Mouse (Mus musculus): ENCODE results near the gene Gm28305. TPM values are rescaled to one million over a fixed set of nuclear protein-coding genes. Genes with fewer than 3 reads are reported as not detected.

The Gm28305 gene
- total and polyA plus RNA-seq, 3 experiments = not detected

DNA sequence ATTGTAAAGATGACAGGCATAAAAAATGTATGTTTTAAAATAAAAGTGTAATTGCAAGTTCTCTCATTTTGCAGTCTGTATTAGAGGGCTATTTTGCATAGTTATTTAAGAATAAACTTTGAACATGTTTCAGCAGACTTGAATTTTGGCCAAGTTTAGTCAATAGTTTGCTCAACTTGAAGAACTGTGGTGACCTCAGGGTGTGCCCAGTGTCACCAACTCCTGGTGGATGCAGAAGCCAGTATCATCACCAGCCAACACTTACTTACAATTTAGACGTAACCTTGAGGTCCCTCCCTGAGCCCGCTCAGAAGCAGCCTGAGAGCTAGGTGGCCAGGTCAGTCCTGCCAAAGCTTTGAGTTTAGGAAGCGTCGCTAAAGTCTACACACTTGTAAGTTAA, 3.2 kb downstream of the Gm28305 start:
- dilution Hi-C loops (cut with MboI; ENCODE audit: extremely low pct_ligation_motif_present, extremely low pct_unique_long_range_greater_than_20kb, low sequenced_read_pairs) = no loop called here
- no peak overlapping the region for H3K4me2 ChIP-seq (ENCODE audit: insufficient read depth, low read depth, poor library complexity, severe bottlenecking)
- H3K9me3 ChIP-seq (replicated peaks; ENCODE audit: low read length) = no peaks in the 10 kb centered on the region
- no peak overlapping the region for H3K4me3 ChIP-seq (replicated peaks in 1 of 3; ENCODE audit: low read depth in 2 of 3, low read length in 2 of 3, poor library complexity in 1 of 3)
- H3K36me3 ChIP-seq (replicated peaks in 1 of 2; ENCODE audit: control insufficient read depth in 1 of 2, insufficient read depth in 1 of 2, low read length in 1 of 2) = peaks cover 18 to 33% of the 10 kb centered on the region in 2 experiments
- no peaks in the 10 kb centered on the region for H3K4me1 ChIP-seq (ENCODE audit: control insufficient read depth in 1 of 2, insufficient read depth in 2 of 2)
- no peaks in the 10 kb centered on the region for H3K27me3 ChIP-seq (replicated peaks)
- TF ChIP-seq ZNF384 (IDR thresholded peaks at IDR 0.05; ENCODE audit: low read depth, low read length) (no peak), HCFC1 (IDR thresholded peaks at IDR 0.05; ENCODE audit: low read depth, low read length) (no peak), KAT2A (IDR thresholded peaks at IDR 0.05; ENCODE audit: insufficient replicate concordance, low read length) (no peak), ZMIZ1 (IDR thresholded peaks at IDR 0.05; ENCODE audit: low read depth, low read length) (no peak), ETS1 (conservative IDR thresholded peaks at IDR 0.05; ENCODE audit: low read depth, low read length) (no peak), EP300 (IDR thresholded peaks at IDR 0.05; ENCODE audit: low read length) (no peak), POLR2AphosphoS2 (IDR thresholded peaks at IDR 0.05; ENCODE audit: low read depth, low read length) (no peak), CHD1 (IDR thresholded peaks at IDR 0.05; ENCODE audit: low read depth, low read length) (no peak), MAZ (IDR thresholded peaks at IDR 0.05; ENCODE audit: low read depth, low read length) (no peak)
- H3K9ac ChIP-seq (ENCODE audit: insufficient read depth, low read depth) = no peak overlapping the region
- H3K27ac ChIP-seq (ENCODE audit: insufficient read depth, low read depth) = no peak overlapping the region
- no peak for DNase-seq (ENCODE audit: extremely low read depth)
- in situ Hi-C loops (cut with MboI; ENCODE audit: low pct_ligation_motif_present, low pct_unique_long_range_greater_than_20kb, low sequenced_read_pairs) = no loop called here
- H3K79me2 ChIP-seq (replicated peaks; ENCODE audit: control insufficient read depth, extremely low read depth, insufficient read depth, poor library complexity, severe bottlenecking) = no peaks in the 10 kb centered on the region

DNA sequence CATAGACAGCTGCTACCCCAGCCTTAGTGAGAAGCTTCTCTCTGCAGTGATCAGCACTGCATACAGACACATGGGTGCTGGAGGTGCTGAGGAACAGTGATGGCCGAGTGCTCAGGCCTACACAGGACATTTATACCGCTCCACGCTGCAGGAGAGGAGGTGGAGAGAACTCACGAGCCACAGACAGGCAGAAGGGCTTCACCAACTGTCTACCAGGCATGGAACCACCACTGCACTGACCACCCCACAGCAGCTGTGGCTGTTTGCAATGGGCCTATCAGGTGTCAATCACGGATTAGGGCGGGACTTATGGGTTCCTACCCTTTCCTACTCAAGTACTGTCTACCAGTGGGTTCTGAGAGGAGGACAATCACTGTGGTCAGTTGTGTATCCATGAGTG, 10.6 kb downstream of the Gm28305 start:
- DNase-seq (ENCODE audit: extremely low read depth) = no peak
- in situ Hi-C loops (cut with MboI; ENCODE audit: low pct_ligation_motif_present, low pct_unique_long_range_greater_than_20kb, low sequenced_read_pairs) (no loop called here), dilution Hi-C loops (cut with MboI; ENCODE audit: extremely low pct_ligation_motif_present, extremely low pct_unique_long_range_greater_than_20kb, low sequenced_read_pairs) (no loop called here)
- no peak for TF ChIP-seq USF1 (IDR thresholded peaks at IDR 0.05; ENCODE audit: low read depth, low read length)
- no peak for TF ChIP-seq MAZ (IDR thresholded peaks at IDR 0.05; ENCODE audit: low read depth, low read length)
- Histone ChIP-seq H3K36me3 (replicated peaks in 1 of 2; ENCODE audit: control insufficient read depth in 1 of 2, insufficient read depth in 1 of 2, low read length in 1 of 2) (peaks cover 67 to 93% of the 10 kb centered on the region in 2 experiments), H3K4me2 (ENCODE audit: insufficient read depth, low read depth, poor library complexity, severe bottlenecking) (no peak overlapping the region), H3K27ac (ENCODE audit: insufficient read depth, low read depth) (no peak overlapping the region), H3K4me1 (ENCODE audit: control insufficient read depth in 1 of 2, insufficient read depth in 2 of 2) (no peaks in the 10 kb centered on the region), H3K27me3 (replicated peaks) (no peaks in the 10 kb centered on the region), H3K9ac (ENCODE audit: insufficient read depth, low read depth) (no peak overlapping the region), H3K79me2 (replicated peaks; ENCODE audit: control insufficient read depth, extremely low read depth, insufficient read depth, poor library complexity, severe bottlenecking) (no peaks in the 10 kb centered on the region), H3K4me3 (replicated peaks in 1 of 3; ENCODE audit: low read depth in 2 of 3, low read length in 2 of 3, poor library complexity in 1 of 3) (no peak overlapping the region), H3K9me3 (replicated peaks; ENCODE audit: low read length) (no peaks in the 10 kb centered on the region)

DNA sequence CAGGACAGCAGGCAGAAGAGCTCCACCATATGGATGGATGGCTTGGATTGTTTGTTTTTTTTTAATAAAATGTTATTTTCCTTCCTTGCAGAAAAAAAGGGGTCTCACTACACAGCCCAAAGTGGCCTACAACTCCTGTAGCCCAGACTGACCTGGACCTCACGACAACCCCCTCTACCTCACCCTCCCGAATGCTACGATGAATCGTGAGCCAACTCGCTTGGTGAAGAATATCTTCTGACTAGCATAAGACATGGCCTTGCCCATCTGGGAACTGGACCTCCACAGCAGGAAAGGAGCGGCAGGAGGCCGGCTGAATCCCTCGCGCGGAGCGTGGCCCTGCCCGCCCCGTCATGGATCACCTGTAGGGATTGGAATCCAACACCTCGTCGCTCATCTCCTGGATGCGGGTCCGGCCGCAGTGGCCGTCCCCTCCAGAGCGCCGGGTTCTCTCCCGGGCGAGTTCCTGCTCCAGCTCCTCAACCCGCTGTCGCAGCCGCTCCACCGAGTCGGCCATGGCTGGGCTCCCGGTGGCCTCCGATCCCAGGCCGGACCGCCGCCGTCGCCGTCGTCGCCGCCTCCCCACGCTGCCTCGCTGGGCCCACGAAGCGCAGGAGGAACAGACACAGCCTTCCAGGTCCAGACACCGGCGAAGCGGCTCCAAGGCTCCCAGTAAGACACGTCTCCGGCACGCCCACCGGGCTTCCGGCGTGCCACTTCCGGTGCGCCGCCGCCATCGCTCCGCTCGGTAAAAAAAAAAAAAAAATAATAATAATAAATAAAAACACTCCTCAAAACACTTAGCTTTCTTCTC, 22.2 kb downstream of the Gm28305 start, which contains the start of gene Uba5:
Uba5 (minus strand) TSS at position 705 of the 814 bp plus-strand sequence.
- TF ChIP-seq TCF12 (IDR thresholded peaks at IDR 0.05; ENCODE audit: low read depth, low read length) (peak; percentile 43; the same call in 1 of the 2 replicates), POLR2A (IDR thresholded peaks at IDR 0.05; ENCODE audit: low read depth, low read length) (peak; percentile 70), ZMIZ1 (IDR thresholded peaks at IDR 0.05; ENCODE audit: low read depth, low read length) (0 out of 2 replicates have a peak, but pooled peaks have one; percentile 28), NELFE (IDR thresholded peaks at IDR 0.05; ENCODE audit: low read depth, low read length) (peak; percentile 56), JUND (conservative IDR thresholded peaks at IDR 0.05; ENCODE audit: low read depth, low read length) (no peak), MAFK (IDR thresholded peaks at IDR 0.05; ENCODE audit: insufficient replicate concordance, low read length) (no peak), SIN3A (IDR thresholded peaks at IDR 0.05; ENCODE audit: low read length) (0 out of 2 replicates have a peak, but pooled peaks have one; percentile 32)
- Histone ChIP-seq H3K79me2 (replicated peaks; ENCODE audit: control insufficient read depth, extremely low read depth, insufficient read depth, poor library complexity, severe bottlenecking) (peaks cover 20% of the 10 kb centered on the region), H3K9ac (ENCODE audit: insufficient read depth, low read depth) (peak within 1 kb of the TSS; percentile 90), H3K4me2 (ENCODE audit: insufficient read depth, low read depth, poor library complexity, severe bottlenecking) (peak within 1 kb of the TSS; percentile 100), H3K27ac (ENCODE audit: insufficient read depth, low read depth) (no peak within 1 kb of the TSS), H3K4me1 (ENCODE audit: control insufficient read depth in 1 of 2, insufficient read depth in 2 of 2) (peaks cover 2 to 21% of the 10 kb centered on the region in 2 experiments; a peak in 2 of 4 replicates), H3K36me3 (replicated peaks in 1 of 2; ENCODE audit: control insufficient read depth in 1 of 2, insufficient read depth in 1 of 2, low read length in 1 of 2) (peaks cover 16 to 33% of the 10 kb centered on the region in 2 experiments), H3K27me3 (replicated peaks) (no peaks in the 10 kb centered on the region), H3K9me3 (replicated peaks; ENCODE audit: low read length) (no peaks in the 10 kb centered on the region), H3K4me3 (replicated peaks in 1 of 3; ENCODE audit: low read depth in 2 of 3, low read length in 2 of 3, poor library complexity in 1 of 3) (peak within 1 kb of the TSS; percentile 99 to 100 (median 99))
- dilution Hi-C loops (cut with MboI; ENCODE audit: extremely low pct_ligation_motif_present, extremely low pct_unique_long_range_greater_than_20kb, low sequenced_read_pairs) = no loop called here
- in situ Hi-C loops (cut with MboI; ENCODE audit: low pct_ligation_motif_present, low pct_unique_long_range_greater_than_20kb, low sequenced_read_pairs) = no loop called here
- DNase-seq (ENCODE audit: extremely low read depth) = no peak
